Mouse (Mus musculus) fat pad, adult 2 months (tissue): ENCODE data around the gene St3gal5.
"Not testable (repeated sequence)": the region's sequence is repeated elsewhere in the genome, so short reads cannot be mapped to it uniquely, and the experiment has no call there.

Source experiments
- DNase-seq: peaks from one replicate; pipeline ENCODE4 v3.0.0-alpha.2; 2011; ENCODE audit warnings: low read depth, low spot score; ENCODE audit errors: extremely low read depth

Gene St3gal5

GRCm38 (mm10) chr6:72130056-72130455 lies 32.7 kb downstream of the St3gal5 start:
- DNase-seq = no peak

GRCm38 (mm10) chr6:72132671-72133214 lies 35.4 kb downstream of the St3gal5 start:
- no peak for DNase-seq

GRCm38 (mm10) chr6:72134850-72135515 lies 37.6 kb downstream of the St3gal5 start:
- no peak for DNase-seq

- DNase-seq = no peak
Measured at GRCm38 (mm10) chr6:72136016-72136415, 38.6 kb downstream of the St3gal5 start.

- no peak for DNase-seq
Measured at GRCm38 (mm10) chr6:72136543-72136942, 39.2 kb downstream of the St3gal5 start.

- DNase-seq = no peak
Measured at GRCm38 (mm10) chr6:72139508-72140193, 42.3 kb downstream of the St3gal5 start.

GRCm38 (mm10) chr6:72140371-72140770 lies 43.0 kb downstream of the St3gal5 start:
- no peak for DNase-seq

GRCm38 (mm10) chr6:72141191-72141590 lies 43.8 kb downstream of the St3gal5 start:
- DNase-seq = no peak

- no peak for DNase-seq
Measured at GRCm38 (mm10) chr6:72142561-72142960, 45.2 kb downstream of the St3gal5 start.

GRCm38 (mm10) chr6:72144353-72144752 lies 47.0 kb downstream of the St3gal5 start:
- no peak for DNase-seq

- no peak for DNase-seq
Measured at GRCm38 (mm10) chr6:72146803-72147202, 49.4 kb downstream of the St3gal5 start.

- DNase-seq = no peak
Measured at GRCm38 (mm10) chr6:72148721-72149120, 51.3 kb downstream of the St3gal5 start.

- DNase-seq = no peak
Measured at GRCm38 (mm10) chr6:72149797-72150196, 52.4 kb downstream of the St3gal5 start.

- DNase-seq = no peak
Measured at GRCm38 (mm10) chr6:72152707-72153106, 55.3 kb downstream of the St3gal5 start.

GRCm38 (mm10) chr6:72153455-72153854 lies 56.1 kb downstream of the St3gal5 start:
- DNase-seq = no peak

GRCm38 (mm10) chr6:72154008-72154407 lies 56.6 kb downstream of the St3gal5 start:
- DNase-seq = not testable (repeated sequence)

- DNase-seq = no peak
Measured at GRCm38 (mm10) chr6:72154938-72155531, 57.6 kb downstream of the St3gal5 start.

GRCm38 (mm10) chr6:72155649-72156048 lies 58.3 kb downstream of the St3gal5 start:
- no peak for DNase-seq

GRCm38 (mm10) chr6:72158966-72159764 lies 61.8 kb downstream of the St3gal5 start:
- DNase-seq = no peak

- DNase-seq = no peak
Measured at GRCm38 (mm10) chr6:72159861-72160395, 62.5 kb downstream of the St3gal5 start.

GRCm38 (mm10) chr6:72160991-72161390 lies 63.6 kb downstream of the St3gal5 start:
- DNase-seq = no peak
